Mouse (Mus musculus): Measurements from ENCODE around the gene Nr1d1. TPM values are rescaled to one million over a fixed set of nuclear protein-coding genes. Genes with fewer than 3 reads are reported as not detected.

The Nr1d1 gene
- polyA plus RNA-seq, 1 experiment = 213 TPM

GRCm38 (mm10) chr11:98783236-98783696, 8.1 kb upstream of the Nr1d1 start:
- DNase-seq = peak; percentile 96
- H3K4me3 ChIP-seq (replicated peaks; ENCODE audit: extremely low read depth, low read depth, low read length) = peak overlapping the region; percentile 56
- under 1% methylated on average over 20 of the region's 20 CpGs for WGBS
- peaks cover 30% of the 10 kb centered on the region for H3K4me1 ChIP-seq (ENCODE audit: control insufficient read depth, insufficient read depth, low read length)
- TF ChIP-seq POLR2A (IDR thresholded peaks at IDR 0.05; ENCODE audit: borderline replicate concordance, extremely low read depth, low read depth, low read length) (peak; percentile 93; the same call in 1 of the 2 replicates), CTCF (IDR thresholded peaks at IDR 0.05; ENCODE audit: insufficient read depth, low read length) (no peak)

- Histone ChIP-seq H3K4me1 (ENCODE audit: control insufficient read depth, insufficient read depth, low read length) (peaks cover 30% of the 10 kb centered on the region), H3K4me3 (replicated peaks; ENCODE audit: extremely low read depth, low read depth, low read length) (peak overlapping the region; percentile 56)
- TF ChIP-seq CTCF (IDR thresholded peaks at IDR 0.05; ENCODE audit: insufficient read depth, low read length) (no peak), POLR2A (IDR thresholded peaks at IDR 0.05; ENCODE audit: borderline replicate concordance, extremely low read depth, low read depth, low read length) (no peak)
- 15% methylated on average over 17 of the region's 17 CpGs for WGBS
- no peak for DNase-seq
These were observed 7.6 kb upstream of the Nr1d1 start for GRCm38 (mm10) chr11:98782651-98783235.

GRCm38 (mm10) chr11:98781851-98782512, 6.8 kb upstream of the Nr1d1 start:
- no peak for DNase-seq
- 35% methylated on average over 14 of the region's 14 CpGs for WGBS
- Histone ChIP-seq H3K4me3 (replicated peaks; ENCODE audit: extremely low read depth, low read depth, low read length) (no peak overlapping the region), H3K4me1 (ENCODE audit: control insufficient read depth, insufficient read depth, low read length) (peaks cover 31% of the 10 kb centered on the region)
- no peak for TF ChIP-seq CTCF (IDR thresholded peaks at IDR 0.05; ENCODE audit: insufficient read depth, low read length)
- TF ChIP-seq POLR2A (IDR thresholded peaks at IDR 0.05; ENCODE audit: borderline replicate concordance, extremely low read depth, low read depth, low read length) = 0 out of 2 replicates have a peak, but pooled peaks have one; percentile 7

GRCm38 (mm10) chr11:98777888-98778287, 2.8 kb upstream of the Nr1d1 start:
- DNase-seq = no peak
- no peak overlapping the region for H3K4me3 ChIP-seq (replicated peaks; ENCODE audit: extremely low read depth, low read depth, low read length)
- TF ChIP-seq POLR2A (IDR thresholded peaks at IDR 0.05; ENCODE audit: borderline replicate concordance, extremely low read depth, low read depth, low read length) (no peak), CTCF (IDR thresholded peaks at IDR 0.05; ENCODE audit: insufficient read depth, low read length) (no peak)
- peaks cover 25% of the 10 kb centered on the region for H3K4me1 ChIP-seq (ENCODE audit: control insufficient read depth, insufficient read depth, low read length)

- peak overlapping the region; percentile 15 for H3K4me3 ChIP-seq (replicated peaks; ENCODE audit: extremely low read depth, low read depth, low read length)
- WGBS = 7% methylated on average over 9 of the region's 9 CpGs
- DNase-seq = peak; percentile 71
- TF ChIP-seq POLR2A (IDR thresholded peaks at IDR 0.05; ENCODE audit: borderline replicate concordance, extremely low read depth, low read depth, low read length) (peak; percentile 94; the same call in 1 of the 2 replicates), CTCF (IDR thresholded peaks at IDR 0.05; ENCODE audit: insufficient read depth, low read length) (no peak)
- H3K4me1 ChIP-seq (ENCODE audit: control insufficient read depth, insufficient read depth, low read length) = peaks cover 24% of the 10 kb centered on the region
These were observed 1.9 kb upstream of the Nr1d1 start for GRCm38 (mm10) chr11:98776843-98777590.

GRCm38 (mm10) chr11:98776052-98776764, 1.1 kb upstream of the Nr1d1 start:
- Histone ChIP-seq H3K4me1 (ENCODE audit: control insufficient read depth, insufficient read depth, low read length) (peaks cover 28% of the 10 kb centered on the region), H3K4me3 (replicated peaks; ENCODE audit: extremely low read depth, low read depth, low read length) (peak overlapping the region; percentile 53)
- DNase-seq = peak; percentile 59
- WGBS = 23% methylated on average over 12 of the region's 12 CpGs
- TF ChIP-seq CTCF (IDR thresholded peaks at IDR 0.05; ENCODE audit: insufficient read depth, low read length) (no peak), POLR2A (IDR thresholded peaks at IDR 0.05; ENCODE audit: borderline replicate concordance, extremely low read depth, low read depth, low read length) (0 out of 2 replicates have a peak, but pooled peaks have one; percentile 3)

GRCm38 (mm10) chr11:98775348-98776051, 367 bp upstream of the Nr1d1 start:
- under 1% methylated on average over 15 of the region's 15 CpGs for WGBS
- TF ChIP-seq POLR2A (IDR thresholded peaks at IDR 0.05; ENCODE audit: borderline replicate concordance, extremely low read depth, low read depth, low read length) (peak; percentile 10; the same call in 1 of the 2 replicates), CTCF (IDR thresholded peaks at IDR 0.05; ENCODE audit: insufficient read depth, low read length) (no peak)
- DNase-seq = peak; percentile 99
- Histone ChIP-seq H3K4me1 (ENCODE audit: control insufficient read depth, insufficient read depth, low read length) (peaks cover 34% of the 10 kb centered on the region), H3K4me3 (replicated peaks; ENCODE audit: extremely low read depth, low read depth, low read length) (peak overlapping the region; percentile 36)

GRCm38 (mm10) chr11:98773635-98774295, 1.4 kb downstream of the Nr1d1 start:
- Histone ChIP-seq H3K4me1 (ENCODE audit: control insufficient read depth, insufficient read depth, low read length) (peaks cover 47% of the 10 kb centered on the region), H3K4me3 (replicated peaks; ENCODE audit: extremely low read depth, low read depth, low read length) (peak overlapping the region; percentile 96)
- WGBS = under 1% methylated on average over 37 of the region's 37 CpGs
- DNase-seq = peak; percentile 99
- TF ChIP-seq CTCF (IDR thresholded peaks at IDR 0.05; ENCODE audit: insufficient read depth, low read length) (no peak), POLR2A (IDR thresholded peaks at IDR 0.05; ENCODE audit: borderline replicate concordance, extremely low read depth, low read depth, low read length) (peak; percentile 86)
